Mouse (Mus musculus) spleen, embryonic (tissue): Measurements from ENCODE around the gene Ankrd66.
"Not testable (repeated sequence)": the region's sequence is repeated elsewhere in the genome, so short reads cannot be mapped to it uniquely, and the experiment has no call there.

Experiments
- CTCF ChIA-PET: fragments of 350-600 bp; sonication (Branson Sonifier 250); formaldehyde crosslinking; loops from one replicate; lab custom pipeline; 2022; lab: Charles Lee

The Ankrd66 gene

GRCm38 (mm10) chr17:43536841-43537240, 6.6 kb downstream of the Ankrd66 start:
- CTCF ChIA-PET, result not testable (repeated sequence)

GRCm38 (mm10) chr17:43534362-43535222, 8.8 kb downstream of the Ankrd66 start:
- CTCF ChIA-PET, result no interaction called here

DNA sequence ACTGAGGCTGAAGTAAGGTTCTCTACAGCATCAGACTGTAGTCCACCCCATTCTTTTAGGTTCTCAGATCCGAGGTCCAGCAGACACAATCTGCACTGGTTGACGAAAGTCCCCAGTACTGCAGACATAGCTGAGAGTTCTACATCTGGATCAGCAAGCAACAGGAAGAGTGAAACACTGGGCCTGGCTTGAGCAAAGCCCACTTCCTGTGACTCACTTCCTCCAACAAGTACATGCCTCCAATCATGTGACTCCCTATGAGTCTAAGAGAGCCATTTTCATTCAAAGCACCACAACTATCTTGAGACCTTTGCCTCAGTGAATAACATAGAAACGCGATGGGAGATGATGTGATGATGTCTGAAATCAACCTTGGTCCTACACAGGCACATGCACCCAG, 12.2 kb downstream of the Ankrd66 start:
- CTCF ChIA-PET, result no interaction called here

- CTCF ChIA-PET, result no interaction called here
These were observed 12.9 kb downstream of the Ankrd66 start for GRCm38 (mm10) chr17:43530507-43530906.

DNA sequence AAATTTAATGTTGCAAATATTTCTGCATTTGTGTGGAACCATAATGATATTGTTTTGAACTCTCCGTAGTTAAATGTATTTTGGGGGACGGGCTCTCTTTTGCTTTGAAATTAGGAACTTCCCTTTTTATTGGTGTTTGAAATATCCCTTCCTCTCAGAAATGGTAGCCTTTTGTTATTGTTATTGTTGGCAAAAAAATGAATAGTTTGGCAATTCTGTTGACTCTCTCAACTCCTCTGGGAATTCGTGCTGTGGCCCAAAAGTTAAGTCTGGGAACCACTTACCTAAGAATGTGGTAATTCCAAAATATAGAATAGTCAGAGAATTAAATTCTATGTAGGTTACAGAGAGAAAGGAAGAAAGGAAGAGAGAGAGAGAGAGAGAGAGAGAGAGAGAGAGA, 23.3 kb downstream of the Ankrd66 start:
- CTCF ChIA-PET, result no interaction called here

DNA sequence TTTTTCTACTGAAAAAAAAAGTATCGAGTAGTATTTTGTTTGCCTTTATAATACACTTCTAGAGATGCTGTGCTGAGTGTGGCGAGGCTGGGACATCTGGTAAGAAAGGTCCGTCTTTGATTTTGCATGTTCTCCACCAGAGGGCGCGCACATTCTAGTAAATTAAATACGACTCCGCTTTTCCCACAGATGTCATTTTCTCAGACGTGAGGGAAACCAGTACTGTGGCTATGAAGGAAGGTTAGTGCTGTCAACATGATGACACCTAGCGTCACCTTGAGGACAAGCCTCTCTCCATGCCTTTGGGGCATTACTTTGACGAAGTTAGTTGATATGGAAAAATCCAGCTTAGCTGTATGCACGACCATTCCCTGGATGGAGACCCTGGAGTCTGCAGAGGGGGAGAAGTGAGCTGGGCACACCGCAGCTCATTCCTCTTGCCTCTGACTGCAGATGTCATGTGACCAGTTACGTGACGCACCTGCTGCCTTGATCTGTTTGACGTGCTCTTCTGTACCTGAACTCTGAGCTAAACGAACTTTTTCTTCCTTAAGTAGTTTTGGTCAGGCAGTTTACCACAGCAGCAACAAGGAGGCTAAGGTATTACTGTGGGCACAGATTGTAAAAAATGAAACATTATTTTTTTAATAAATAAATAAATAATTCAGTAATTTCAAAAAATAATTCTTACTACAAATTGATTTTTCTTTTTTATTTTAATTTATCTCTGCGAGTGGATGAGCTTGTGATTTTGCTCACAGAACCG, 24.6 kb downstream of the Ankrd66 start:
- CTCF ChIA-PET, result interaction anchor here (0.7 to 1.0 kb wide), 3 partner anchors 86 to 91 kb away, joined by 3 to 6 read pairs (median 3); no protein-coding TSS in a partner anchor

DNA sequence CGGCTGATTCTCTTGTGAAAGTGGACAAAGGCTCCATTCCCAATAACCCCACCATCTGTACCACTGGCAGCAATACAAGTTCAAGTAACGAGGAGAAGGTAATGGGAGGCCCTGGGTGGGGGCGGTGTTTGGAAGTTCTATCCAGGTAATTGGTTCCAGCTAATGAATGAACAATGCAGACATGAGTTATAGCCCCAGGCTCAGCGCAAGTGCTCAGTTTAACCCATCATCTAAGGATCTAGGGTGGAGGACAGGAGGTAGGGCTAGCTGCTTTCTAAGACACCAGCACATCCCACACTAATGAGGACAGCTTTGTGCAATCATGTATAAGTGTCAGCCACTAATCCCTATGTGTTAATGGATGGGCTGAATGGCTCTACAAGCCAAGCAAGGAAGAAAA, 32.7 kb downstream of the Ankrd66 start:
- CTCF ChIA-PET, result no interaction called here

DNA sequence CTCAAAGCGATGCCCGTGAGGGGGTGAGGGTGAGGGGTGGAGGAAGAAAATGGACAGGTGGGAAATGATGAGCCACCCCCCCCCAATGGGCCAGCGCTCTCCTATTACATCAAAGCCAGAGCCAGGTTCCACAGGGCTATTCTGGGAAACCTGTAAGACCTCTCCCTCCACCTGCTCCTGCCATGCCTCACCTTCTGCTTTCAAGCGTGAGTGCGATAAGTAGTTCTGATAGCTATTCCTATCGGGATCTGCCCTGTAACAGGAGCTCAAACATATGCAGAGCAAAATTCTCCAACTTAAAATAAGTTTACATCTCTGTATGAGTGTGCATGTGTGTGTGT, 38.9 kb downstream of the Ankrd66 start:
- CTCF ChIA-PET, result no interaction called here

DNA sequence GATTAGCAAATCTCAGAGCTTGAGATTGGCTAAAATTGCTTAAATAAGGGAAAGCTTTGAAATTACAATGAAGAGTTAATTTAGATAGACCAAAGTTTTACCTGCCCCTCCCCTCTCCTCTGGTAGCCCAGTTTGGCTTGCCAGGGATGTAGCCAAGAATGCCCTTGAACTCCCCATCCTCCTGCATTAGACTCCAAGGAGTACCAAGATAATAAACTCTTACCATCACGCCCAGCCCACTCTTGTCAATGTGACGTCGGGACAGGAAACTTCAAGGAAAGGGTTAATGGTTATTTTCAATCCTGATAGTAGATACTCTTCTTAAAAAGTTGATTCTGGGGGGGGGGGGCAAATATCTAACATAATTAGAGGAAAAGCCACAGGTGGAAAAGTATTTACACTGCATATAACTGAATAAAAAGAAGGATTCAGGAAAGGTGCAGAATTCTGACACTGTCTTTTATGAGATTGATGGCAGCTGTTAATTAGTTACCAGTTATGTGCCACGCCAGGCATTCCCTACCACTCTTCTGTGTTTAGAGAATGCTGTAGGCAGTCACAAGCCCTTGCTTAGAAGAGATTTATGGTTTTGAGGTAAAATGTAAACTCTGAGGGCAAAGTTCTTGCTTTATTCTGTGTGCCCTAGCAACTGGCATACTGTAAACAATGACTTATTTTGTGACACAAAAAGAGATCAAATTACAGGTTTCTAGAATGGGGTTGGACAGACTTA, 39.4 kb downstream of the Ankrd66 start:
- CTCF ChIA-PET, result no interaction called here

DNA sequence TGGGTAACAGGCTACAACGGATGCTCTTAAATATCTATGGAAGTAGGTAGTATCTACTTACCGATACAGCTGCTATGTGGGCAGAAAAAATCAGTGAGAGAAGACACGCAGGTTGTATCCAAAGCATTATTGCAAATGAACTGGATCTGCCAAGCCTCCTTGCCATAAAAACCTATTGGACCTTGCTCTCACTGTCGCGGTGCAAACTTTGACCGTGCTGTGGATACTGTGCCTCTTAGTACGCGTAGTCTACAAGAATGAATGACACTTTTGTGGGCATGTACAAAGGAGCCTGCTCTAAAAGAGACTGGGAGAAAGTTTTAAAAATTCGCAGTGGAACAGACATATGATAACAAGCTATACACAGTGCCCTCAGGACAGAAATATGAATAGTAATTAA, 40.8 kb downstream of the Ankrd66 start, which contains the start of gene Mep1a:
Mep1a (minus strand) TSS at position 221 of the 400 bp plus-strand sequence.
- CTCF ChIA-PET, result no interaction called here

GRCm38 (mm10) chr17:43501631-43502030, 41.8 kb downstream of the Ankrd66 start:
- CTCF ChIA-PET, result no interaction called here

GRCm38 (mm10) chr17:43501223-43501622, 42.2 kb downstream of the Ankrd66 start:
- CTCF ChIA-PET, result no interaction called here

DNA sequence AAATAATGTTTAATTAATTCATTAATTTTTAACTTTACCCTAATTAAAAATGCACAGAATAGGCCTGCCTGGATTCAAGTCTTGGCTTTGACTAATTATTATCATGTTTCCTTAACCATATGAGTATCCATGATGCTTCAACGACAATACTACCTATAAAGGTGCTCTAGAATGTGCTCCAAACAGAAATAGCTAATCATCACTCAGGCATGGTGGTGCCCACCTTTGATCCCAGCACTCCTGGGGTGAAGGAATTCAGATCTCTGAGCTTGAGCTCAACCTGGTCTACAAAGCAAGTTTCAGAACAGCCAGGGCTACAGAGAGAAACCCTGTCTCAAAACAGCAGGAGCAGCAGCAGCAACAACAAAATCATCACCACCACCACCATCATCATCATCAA, 42.9 kb downstream of the Ankrd66 start:
- CTCF ChIA-PET, result no interaction called here

DNA sequence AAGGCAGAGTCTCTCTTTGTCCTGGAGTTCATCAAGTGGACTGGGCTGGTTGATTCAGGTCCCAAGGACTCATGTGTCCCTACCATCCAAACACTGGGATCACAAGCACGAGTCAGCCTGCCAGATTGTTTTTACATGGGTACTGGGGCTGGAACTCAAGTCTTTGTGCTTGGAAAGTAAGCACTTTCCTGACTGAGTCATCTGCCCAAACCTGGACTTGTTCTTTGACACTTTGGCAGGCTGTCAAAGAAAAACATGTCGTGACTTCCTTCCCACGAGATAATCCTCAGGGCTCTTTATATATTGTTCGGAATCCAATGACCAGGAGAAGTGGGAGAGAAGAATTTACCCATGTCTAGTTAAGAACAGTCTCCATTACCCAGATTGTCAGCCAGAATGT, 45.9 kb downstream of the Ankrd66 start:
- CTCF ChIA-PET, result no interaction called here

DNA sequence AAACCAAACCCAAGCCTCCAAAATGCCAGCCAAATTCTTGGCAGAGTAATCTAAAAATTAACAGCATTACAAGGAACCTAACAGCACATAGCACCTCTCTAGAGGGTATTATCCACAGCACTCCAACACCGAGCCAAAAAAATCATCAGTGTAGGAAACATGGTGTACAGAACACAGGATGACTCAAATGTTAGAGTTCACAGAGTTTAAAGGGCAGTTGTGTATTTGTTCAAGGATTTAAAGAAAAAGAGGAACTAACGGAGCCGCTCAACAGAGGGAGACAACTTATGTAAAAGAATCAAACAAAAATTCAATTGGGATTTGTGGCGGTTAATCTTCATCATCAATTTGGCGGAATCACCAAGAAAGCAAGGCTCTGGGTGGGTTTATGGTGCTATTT, 47.9 kb downstream of the Ankrd66 start:
- CTCF ChIA-PET, result no interaction called here

DNA sequence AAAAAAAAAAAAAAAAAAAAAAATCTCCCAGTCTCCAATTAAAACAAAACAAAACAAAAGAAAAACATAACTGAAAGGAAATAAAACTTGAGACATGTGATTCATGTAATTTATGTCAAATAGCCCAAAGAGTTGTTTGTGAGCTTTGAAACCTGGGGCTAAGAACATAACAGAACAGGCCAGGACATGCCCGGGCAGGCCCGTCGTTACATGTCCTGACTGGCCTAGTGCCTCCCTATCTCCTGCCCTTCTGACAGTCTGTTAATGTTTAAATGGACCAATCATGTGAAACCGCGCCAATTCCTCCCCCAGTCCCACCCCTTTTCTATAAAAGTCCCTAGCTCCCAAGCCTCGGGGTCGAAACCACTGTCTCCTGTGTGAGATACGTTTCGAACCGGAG, 53.1 kb downstream of the Ankrd66 start:
- CTCF ChIA-PET, result not testable (repeated sequence)

GRCm38 (mm10) chr17:43488439-43489151, 54.8 kb downstream of the Ankrd66 start:
- CTCF ChIA-PET, result interaction anchor here (0.6 kb wide), 1 partner anchor 102 kb away, joined by 9 read pairs; no protein-coding TSS in a partner anchor

- CTCF ChIA-PET, result no interaction called here
These were observed 57.5 kb downstream of the Ankrd66 start for GRCm38 (mm10) chr17:43485982-43486381.
